Mouse (Mus musculus) embryonic fibroblast, embryonic 13.5 days (primary cell): ENCODE results near the gene Gbp4. TPM values are rescaled to one million over a fixed set of nuclear protein-coding genes. Genes with fewer than 3 reads are reported as not detected.
"Not testable (repeated sequence)": the region's sequence is repeated elsewhere in the genome, so short reads cannot be mapped to it uniquely, and the experiment has no call there.

Experiments used
- H3K27ac ChIP-seq: 2 replicates; pipeline ENCODE4 v1.5.1; 2012; ENCODE audit warnings: low read length, control low read depth, inconsistent platforms; ENCODE audit not compliant: insufficient read depth
- H3K4me1 ChIP-seq: 2 replicates; pipeline ENCODE4 v1.6.1; 2011; ENCODE audit warnings: low read length; ENCODE audit not compliant: control insufficient read depth, insufficient read depth
- H3K4me3 ChIP-seq: 2 replicates; pipeline ENCODE4 v1.5.1; 2011; ENCODE audit warnings: mild to moderate bottlenecking, control low read depth, low read length; ENCODE audit not compliant: insufficient read depth
- CTCF ChIP-seq: IDR thresholded peaks from 2 replicates; pipeline ENCODE4 v1.5.1; 2011; ENCODE audit warnings: mild to moderate bottlenecking, control low read depth, low read length, moderate library complexity, borderline replicate concordance; ENCODE audit not compliant: insufficient read depth
- POLR2A ChIP-seq: IDR thresholded peaks from 2 replicates; pipeline ENCODE4 v1.6.1; 2011; ENCODE audit warnings: low read depth, mild to moderate bottlenecking, control low read depth, low read length, moderate library complexity
- polyA plus RNA-seq: library from polyadenylated mRNA; stranded (reverse); fragments of >200 nt; gene quantifications from 2 replicates; pipeline ENCODE4 v1.2.4, GENCODE M21; 2011; ENCODE audit warnings: low read depth; ENCODE audit not compliant: missing spikeins, insufficient read length

Gbp4 gene
- polyA plus RNA-seq = not detected in 2 replicates

GRCm38 (mm10) chr5:105139409-105140088 lies at the start of gene Gbp4, which contains the start of the genes Gbp9 and Gbp8:
Gene Gbp4 (minus strand): TSS chr5:105139586.
Gene Gbp9 (minus strand): TSS chr5:105139539.
Gene Gbp8 (minus strand): TSS chr5:105139540.
- H3K27ac ChIP-seq, H3K4me1 ChIP-seq, H3K4me3 ChIP-seq: not testable (repeated sequence)

- no peak overlapping the region for H3K4me3 ChIP-seq
- H3K4me1 ChIP-seq = no peaks in the 10 kb centered on the region
- no peak overlapping the region for H3K27ac ChIP-seq
- no peak for TF ChIP-seq CTCF
- no peak for TF ChIP-seq POLR2A
Observed at GRCm38 (mm10) chr5:105181446-105181845, 42.1 kb upstream of the Gbp4 start.

- Histone ChIP-seq H3K27ac (no peak overlapping the region), H3K4me3 (no peak overlapping the region), H3K4me1 (no peaks in the 10 kb centered on the region)
- TF ChIP-seq CTCF (no peak), POLR2A (no peak)
Observed at GRCm38 (mm10) chr5:105156582-105156981, 17.2 kb upstream of the Gbp4 start.

GRCm38 (mm10) chr5:105154049-105154448 lies 14.7 kb upstream of the Gbp4 start:
- no peak overlapping the region for H3K27ac ChIP-seq
- TF ChIP-seq POLR2A (no peak), CTCF (no peak)
- H3K4me3 ChIP-seq = no peak overlapping the region
- H3K4me1 ChIP-seq = no peaks in the 10 kb centered on the region

GRCm38 (mm10) chr5:105148062-105148461 lies 8.7 kb upstream of the Gbp4 start:
- not testable (repeated sequence) for H3K4me1 ChIP-seq, H3K27ac ChIP-seq, H3K4me3 ChIP-seq

- Histone ChIP-seq H3K4me1 (no peaks in the 10 kb centered on the region), H3K27ac (no peak overlapping the region), H3K4me3 (no peak overlapping the region)
- TF ChIP-seq POLR2A = no peak
- no peak for TF ChIP-seq CTCF
Observed at GRCm38 (mm10) chr5:105146447-105146846, 7.1 kb upstream of the Gbp4 start.

- not testable (repeated sequence) for H3K4me3 ChIP-seq, H3K27ac ChIP-seq, H3K4me1 ChIP-seq
Observed at GRCm38 (mm10) chr5:105145731-105146130, 6.3 kb upstream of the Gbp4 start.

GRCm38 (mm10) chr5:105140089-105140810 lies 864 bp upstream of the Gbp4 start:
- not testable (repeated sequence) for H3K4me3 ChIP-seq, H3K4me1 ChIP-seq, H3K27ac ChIP-seq

GRCm38 (mm10) chr5:105138906-105139305 lies 480 bp downstream of the Gbp4 start:
- no peaks in the 10 kb centered on the region for H3K4me1 ChIP-seq
- H3K4me3 ChIP-seq = no peak overlapping the region
- no peak overlapping the region for H3K27ac ChIP-seq
- TF ChIP-seq CTCF (no peak), POLR2A (no peak)

GRCm38 (mm10) chr5:105136706-105137304 lies 2.6 kb downstream of the Gbp4 start:
- not testable (repeated sequence) for H3K4me3 ChIP-seq, H3K27ac ChIP-seq, H3K4me1 ChIP-seq

GRCm38 (mm10) chr5:105121731-105122130 lies 17.7 kb downstream of the Gbp4 start:
- H3K27ac ChIP-seq, H3K4me3 ChIP-seq, H3K4me1 ChIP-seq: not testable (repeated sequence)
